Mouse (Mus musculus) midbrain, postnatal 0 days (tissue): ENCODE results near the gene Kcnd3. TPM values are rescaled to one million over a fixed set of nuclear protein-coding genes. Genes with fewer than 3 reads are reported as not detected.

Source experiments
- ATAC-seq: fragments of 200-750 bp; cut with Nextera tagmentation; 2 replicates; pipeline ENCODE4 v1.8.0; 2017; ENCODE audit warnings: moderate number of reproducible peaks, mild to moderate bottlenecking, moderate TSS enrichment, moderate library complexity; ENCODE audit not compliant: low FRiP score
- DNase-seq: peaks from one replicate; pipeline ENCODE4 v3.0.0-alpha.2; 2015; ENCODE audit warnings: low spot score
- H3K27ac ChIP-seq: fragments of 300-500 bp; sonication (generic); 2 replicates; pipeline ENCODE4 v1.5.1; 2014; ENCODE audit warnings: low read depth, mild to moderate bottlenecking, low read length, mixed read lengths
- H3K27me3 ChIP-seq: fragments of 300-500 bp; sonication (generic); 2 replicates; pipeline ENCODE4 v1.6.1; 2014; ENCODE audit warnings: low read length, control low read depth, mixed read lengths; ENCODE audit not compliant: insufficient read depth
- H3K36me3 ChIP-seq: fragments of 300-500 bp; sonication (generic); 2 replicates; pipeline ENCODE4 v1.6.1; 2014; ENCODE audit warnings: low read length, control low read depth, mixed read lengths; ENCODE audit not compliant: insufficient read depth
- H3K4me1 ChIP-seq: fragments of 300-500 bp; sonication (generic); 2 replicates; pipeline ENCODE4 v1.6.1; 2014; ENCODE audit warnings: mild to moderate bottlenecking, control low read depth, antibody characterized with exemption, low read length, mixed read lengths; ENCODE audit not compliant: insufficient read depth
- H3K4me2 ChIP-seq: fragments of 300-500 bp; sonication (generic); 2 replicates; pipeline ENCODE4 v1.6.1; 2014; ENCODE audit warnings: low read depth, mild to moderate bottlenecking, low read length, mixed read lengths; ENCODE audit not compliant: poor library complexity, severe bottlenecking
- H3K4me3 ChIP-seq: fragments of 300-500 bp; sonication (generic); 2 replicates; pipeline ENCODE4 v1.5.1; 2014; ENCODE audit warnings: low read depth, mild to moderate bottlenecking, low read length, moderate library complexity
- H3K9ac ChIP-seq: fragments of 300-500 bp; sonication (generic); replicated peaks from 2 replicates; pipeline ENCODE4 v1.6.1; 2014; ENCODE audit warnings: mild to moderate bottlenecking, low read length, moderate library complexity, mixed read lengths; ENCODE audit not compliant: poor library complexity, severe bottlenecking
- H3K9me3 ChIP-seq: fragments of 300-500 bp; sonication (generic); 2 replicates; pipeline ENCODE4 v1.6.1; 2016; ENCODE audit warnings: low read length, control low read depth
- CTCF ChIP-seq: IDR thresholded peaks from 2 replicates; pipeline ENCODE4 v1.5.1; 2016; ENCODE audit warnings: antibody characterized with exemption, mild to moderate bottlenecking
- WGBS: fragments of 180-500 bp; shearing (Covaris S2); extraction: QIAGEN DNeasy Blood & Tissue Kit; methylation state at CpG from one replicate; pipeline ENCODE4 v1.1.7; 2014; 5-methylcytosine and 5-hydroxymethylcytosine counted together
- polyA plus RNA-seq: library from polyadenylated mRNA; unstranded; fragments of >200 nt; fragmentation: Nextera tagmentation; extraction: Ambion mirVana; gene quantifications from 2 replicates; pipeline ENCODE4 v1.2.1, GENCODE M21; 2015
- total RNA-seq: library from RNA; depleted of rRNA; stranded (reverse); fragments of >200 nt; gene quantifications from 2 replicates; pipeline ENCODE4 v1.2.3, GENCODE M21; 2014

Kcnd3 gene
- total and polyA plus RNA-seq, 2 experiments from 2014 or later: 10.6 to 80.5 TPM

GRCm38 (mm10) chr3:105408211-105408610 is 43.9 kb upstream of the Kcnd3 start:
- WGBS: 44% methylated on average over 3 of the region's 3 CpGs
- Histone ChIP-seq H3K4me1 (no peaks in the 10 kb centered on the region), H3K27me3 (no peaks in the 10 kb centered on the region), H3K36me3 (no peaks in the 10 kb centered on the region), H3K4me2 (no peak overlapping the region), H3K27ac (no peak overlapping the region), H3K9me3 (no peaks in the 10 kb centered on the region), H3K9ac (no peak overlapping the region), H3K4me3 (no peak overlapping the region)
- DNase-seq (peak; percentile 72), ATAC-seq (peak; percentile 61)
- TF ChIP-seq CTCF: no peak

- Histone ChIP-seq H3K4me1 (no peaks in the 10 kb centered on the region), H3K9me3 (no peaks in the 10 kb centered on the region), H3K36me3 (no peaks in the 10 kb centered on the region), H3K4me3 (no peak overlapping the region), H3K27ac (no peak overlapping the region), H3K9ac (no peak overlapping the region), H3K27me3 (no peaks in the 10 kb centered on the region), H3K4me2 (no peak overlapping the region)
- TF ChIP-seq CTCF: no peak
- no peak for DNase-seq
- WGBS: 91% methylated on average over 5 of the region's 5 CpGs
- ATAC-seq: no peak
Observed at GRCm38 (mm10) chr3:105410810-105411209, 41.3 kb upstream of the Kcnd3 start.

- Histone ChIP-seq H3K4me3 (no peak overlapping the region), H3K27ac (no peak overlapping the region), H3K4me2 (no peak overlapping the region), H3K9ac (no peak overlapping the region), H3K4me1 (no peaks in the 10 kb centered on the region), H3K27me3 (no peaks in the 10 kb centered on the region), H3K36me3 (no peaks in the 10 kb centered on the region), H3K9me3 (no peaks in the 10 kb centered on the region)
- ATAC-seq (no peak), DNase-seq (peak; percentile 16)
- TF ChIP-seq CTCF: no peak
- WGBS: 70% methylated on average over 4 of the region's 4 CpGs
Observed at GRCm38 (mm10) chr3:105411776-105412175, 40.4 kb upstream of the Kcnd3 start.

GRCm38 (mm10) chr3:105412229-105412628 is 39.9 kb upstream of the Kcnd3 start:
- no peak overlapping the region for H3K27ac ChIP-seq
- no peak overlapping the region for H3K4me3 ChIP-seq
- H3K9me3 ChIP-seq: no peaks in the 10 kb centered on the region
- H3K36me3 ChIP-seq: no peaks in the 10 kb centered on the region
- no peaks in the 10 kb centered on the region for H3K4me1 ChIP-seq
- ATAC-seq: no peak
- no peaks in the 10 kb centered on the region for H3K27me3 ChIP-seq
- no peak overlapping the region for H3K4me2 ChIP-seq
- WGBS: 81% methylated on average over 2 of the region's 2 CpGs
- DNase-seq: peak; percentile 74
- H3K9ac ChIP-seq: no peak overlapping the region
- TF ChIP-seq CTCF: no peak

GRCm38 (mm10) chr3:105412681-105413080 is 39.4 kb upstream of the Kcnd3 start:
- no peak overlapping the region for H3K9ac ChIP-seq
- DNase-seq: peak; percentile 61
- no peaks in the 10 kb centered on the region for H3K9me3 ChIP-seq

GRCm38 (mm10) chr3:105418441-105418840 is 33.7 kb upstream of the Kcnd3 start:
- ATAC-seq: no peak
- H3K4me1 ChIP-seq: no peaks in the 10 kb centered on the region
- H3K4me3 ChIP-seq: no peak overlapping the region
- no peak for TF ChIP-seq CTCF
- WGBS: 85% methylated on average over 1 of the region's 1 CpGs
- H3K9me3 ChIP-seq: no peaks in the 10 kb centered on the region
- H3K27ac ChIP-seq: no peak overlapping the region
- no peaks in the 10 kb centered on the region for H3K36me3 ChIP-seq
- H3K4me2 ChIP-seq: no peak overlapping the region
- no peak for DNase-seq
- H3K27me3 ChIP-seq: no peaks in the 10 kb centered on the region
- H3K9ac ChIP-seq: no peak overlapping the region

More at GRCm38 (mm10) chr3:105412681-105413080, 39.4 kb upstream of the Kcnd3 start:
- Histone ChIP-seq H3K27ac (no peak overlapping the region), H3K4me3 (no peak overlapping the region), H3K36me3 (no peaks in the 10 kb centered on the region), H3K4me1 (no peaks in the 10 kb centered on the region), H3K4me2 (no peak overlapping the region), H3K27me3 (no peaks in the 10 kb centered on the region)
- no peak for TF ChIP-seq CTCF
- ATAC-seq: no peak
